Mouse (Mus musculus): ENCODE results near the gene Galm.
"Not testable (repeated sequence)": the region's sequence is repeated elsewhere in the genome, so short reads cannot be mapped to it uniquely, and the experiment has no call there.

The Galm gene

GRCm38 (mm10) chr17:80221202-80221601 lies 93.9 kb downstream of the Galm start:
- no peak for DNase-seq

- DNase-seq, result peak; percentile 37 to 43
These were observed 94.8 kb downstream of the Galm start for GRCm38 (mm10) chr17:80221890-80222628.

DNA sequence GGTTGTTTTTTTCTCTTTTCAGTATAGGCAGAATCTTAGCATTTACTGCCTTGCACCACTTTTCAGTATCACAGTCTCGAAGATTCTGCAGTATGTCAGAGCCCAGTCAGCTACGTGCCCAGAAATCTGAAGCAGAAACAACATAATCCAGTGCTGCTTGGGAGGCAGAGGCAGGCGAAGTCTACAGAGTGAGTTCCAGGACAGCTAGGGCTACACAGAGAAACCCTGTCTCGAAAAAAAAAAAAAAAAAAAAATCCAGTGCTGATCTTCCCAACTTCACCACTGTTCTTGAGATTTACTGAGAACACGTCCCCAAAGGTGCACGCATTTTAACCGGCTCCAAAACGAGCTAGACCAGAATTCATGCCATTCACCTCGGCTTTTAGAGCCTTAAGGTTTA lies 96.6 kb downstream of the Galm start:
- no peak for DNase-seq

- DNase-seq, result peak; percentile 80 to 83
These were observed 97.2 kb downstream of the Galm start, which contains the start of gene Gemin6 for GRCm38 (mm10) chr17:80224326-80225116. Gene Gemin6, plus strand, starts transcription at chr17:80224441.

- DNase-seq, result not testable (repeated sequence)
These were observed 97.9 kb downstream of the Galm start for GRCm38 (mm10) chr17:80225142-80225541.

GRCm38 (mm10) chr17:80229396-80229795 lies 102.1 kb downstream of the Galm start:
- DNase-seq, result no peak

DNA sequence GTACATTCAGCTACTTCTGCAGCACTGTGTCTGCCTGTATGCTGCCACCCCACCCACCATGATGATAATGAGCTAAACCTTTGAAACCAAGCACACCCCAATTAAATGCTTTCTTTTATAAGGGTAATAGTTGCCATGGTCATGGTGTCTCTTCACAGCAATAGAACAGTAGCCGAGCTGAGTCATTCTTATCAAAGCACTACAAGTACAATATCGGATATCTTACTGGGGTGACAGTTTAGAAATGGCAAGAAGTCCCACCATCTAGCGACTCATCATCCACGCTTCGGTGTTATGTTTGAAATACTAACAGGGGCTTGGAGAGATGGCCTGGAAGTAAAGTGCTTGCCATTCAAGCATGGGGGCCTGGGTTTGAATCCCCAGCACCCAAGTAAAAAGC lies 106.6 kb downstream of the Galm start:
- DNase-seq, result no peak

DNA sequence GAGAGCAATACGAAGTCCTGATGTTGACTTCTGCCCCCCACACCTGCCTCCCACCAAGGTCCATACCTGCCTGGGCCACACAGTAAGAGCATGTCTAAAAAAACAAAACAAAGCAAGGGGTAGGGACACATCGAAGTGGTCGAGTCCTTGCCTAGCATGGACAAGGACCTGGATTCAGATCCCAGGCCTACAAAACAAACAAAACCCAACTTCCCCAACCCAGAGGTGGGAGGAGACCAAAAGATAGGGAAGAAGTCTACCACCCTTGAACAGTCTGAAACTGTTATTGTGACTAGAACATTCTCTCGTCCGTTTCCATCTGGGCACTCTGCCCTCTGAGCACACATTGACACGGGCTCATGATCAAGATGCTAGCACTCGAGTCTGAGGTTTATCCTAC lies 107.1 kb downstream of the Galm start:
- no peak for DNase-seq
